Mouse (Mus musculus) hindbrain, embryonic 13.5 days (tissue): Measurements from ENCODE around the gene Pccb. TPM values are rescaled to one million over a fixed set of nuclear protein-coding genes. Genes with fewer than 3 reads are reported as not detected.
A peak's percentile ranks its signal among the peaks of the same experiment; 100 is the strongest.

Source experiments
- ATAC-seq: fragments of 200-750 bp; cut with Nextera tagmentation; 2 replicates; pipeline ENCODE4 v1.8.0; 2017; ENCODE audit warnings: moderate TSS enrichment; ENCODE audit not compliant: low FRiP score
- H3K27ac ChIP-seq: fragments of 300-500 bp; sonication (generic); 2 replicates; pipeline ENCODE4 v1.5.1; 2015; ENCODE audit warnings: inconsistent platforms, mild to moderate bottlenecking, moderate library complexity
- H3K27me3 ChIP-seq: fragments of 300-500 bp; sonication (generic); 2 replicates; pipeline ENCODE4 v1.6.1; 2015; ENCODE audit warnings: mild to moderate bottlenecking, inconsistent platforms
- H3K36me3 ChIP-seq: fragments of 300-500 bp; sonication (generic); 2 replicates; pipeline ENCODE4 v1.6.1; 2015; ENCODE audit warnings: mild to moderate bottlenecking, inconsistent platforms
- H3K4me1 ChIP-seq: fragments of 300-500 bp; sonication (generic); replicated peaks from 2 replicates; pipeline ENCODE4 v1.6.1; 2015; ENCODE audit warnings: inconsistent platforms
- H3K4me2 ChIP-seq: fragments of 300-500 bp; sonication (generic); 2 replicates; pipeline ENCODE4 v1.6.1; 2015; ENCODE audit warnings: inconsistent platforms, mild to moderate bottlenecking, moderate library complexity
- H3K4me3 ChIP-seq: fragments of 300-500 bp; sonication (generic); 2 replicates; pipeline ENCODE4 v1.5.1; 2015; ENCODE audit warnings: mild to moderate bottlenecking, inconsistent platforms
- H3K9ac ChIP-seq: fragments of 300-500 bp; sonication (generic); 2 replicates; pipeline ENCODE4 v1.6.1; 2015; ENCODE audit warnings: mild to moderate bottlenecking, inconsistent platforms
- H3K9me3 ChIP-seq: fragments of 300-500 bp; sonication (generic); 2 replicates; pipeline ENCODE4 v1.6.1; 2016; ENCODE audit warnings: inconsistent platforms
- WGBS: fragments of 180-500 bp; shearing (Covaris S2); methylation state at CpG from one replicate; pipeline ENCODE4 v1.1.7; 2015; 5-methylcytosine and 5-hydroxymethylcytosine counted together
- polyA plus RNA-seq: library from polyadenylated mRNA; unstranded; fragments of >200 nt; fragmentation: Nextera tagmentation; extraction: Ambion mirVana; gene quantifications from 2 replicates; pipeline ENCODE4 v1.2.1, GENCODE M21; 2015

Gene Pccb
- polyA plus RNA-seq, 1 experiment from 2014 or later = 22.1 TPM

DNA sequence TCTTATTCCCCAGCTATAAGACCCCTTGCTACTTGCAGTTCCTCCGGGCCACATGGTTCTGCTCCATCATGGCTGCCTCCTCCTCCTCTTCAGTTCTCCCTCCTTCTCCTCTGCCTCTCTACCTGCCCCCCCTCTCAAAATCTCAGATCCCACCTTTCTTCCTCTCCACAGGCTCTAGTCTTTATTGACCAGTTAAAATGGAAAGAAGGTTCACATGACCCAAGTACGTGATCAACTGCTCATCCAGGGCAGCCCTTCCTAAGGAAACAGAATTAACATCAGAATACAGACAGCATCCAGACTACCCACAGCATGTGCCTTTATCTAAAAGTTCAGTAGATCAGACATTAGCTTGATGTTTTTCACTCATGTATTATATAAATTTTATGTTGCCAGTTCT lies 65.2 kb downstream of the Pccb start:
- Histone ChIP-seq H3K4me3 (no peak overlapping the region), H3K27me3 (no peaks in the 10 kb centered on the region), H3K9me3 (no peaks in the 10 kb centered on the region), H3K36me3 (no peaks in the 10 kb centered on the region), H3K27ac (no peak overlapping the region), H3K4me1 (no peaks in the 10 kb centered on the region), H3K9ac (no peak overlapping the region), H3K4me2 (no peak overlapping the region)
- ATAC-seq = no peak
- 79% methylated on average over 2 of the region's 2 CpGs for WGBS

DNA sequence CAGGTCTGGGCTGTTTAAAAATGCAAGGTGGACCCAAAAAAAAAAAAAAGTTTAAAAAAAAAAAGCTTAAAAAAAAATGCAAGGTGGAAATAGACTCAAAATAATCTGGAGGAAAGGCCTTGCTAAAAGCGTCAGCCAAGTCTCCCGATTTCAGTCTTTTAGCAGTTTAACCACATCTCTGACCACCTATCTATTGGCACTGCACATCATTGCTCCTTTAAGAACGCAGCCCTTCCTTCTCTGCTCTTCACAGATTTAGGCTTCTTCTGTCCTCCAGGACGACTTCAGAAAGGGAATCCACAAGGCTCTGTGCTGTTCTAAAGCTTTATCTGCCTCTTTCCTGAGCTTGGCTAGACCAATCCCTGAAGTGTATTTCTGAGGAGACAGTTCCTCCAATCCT lies 70.6 kb downstream of the Pccb start:
- H3K4me3 ChIP-seq = no peak overlapping the region
- H3K9ac ChIP-seq = no peak overlapping the region
- 79% methylated on average over 4 of the region's 4 CpGs for WGBS
- H3K27me3 ChIP-seq = no peaks in the 10 kb centered on the region
- no peaks in the 10 kb centered on the region for H3K9me3 ChIP-seq
- no peak overlapping the region for H3K27ac ChIP-seq
- no peak for ATAC-seq
- peaks cover 6% of the 10 kb centered on the region for H3K4me1 ChIP-seq
- H3K4me2 ChIP-seq = no peak overlapping the region
- H3K36me3 ChIP-seq = peaks cover 8% of the 10 kb centered on the region; the same call in 1 of the 2 replicates

DNA sequence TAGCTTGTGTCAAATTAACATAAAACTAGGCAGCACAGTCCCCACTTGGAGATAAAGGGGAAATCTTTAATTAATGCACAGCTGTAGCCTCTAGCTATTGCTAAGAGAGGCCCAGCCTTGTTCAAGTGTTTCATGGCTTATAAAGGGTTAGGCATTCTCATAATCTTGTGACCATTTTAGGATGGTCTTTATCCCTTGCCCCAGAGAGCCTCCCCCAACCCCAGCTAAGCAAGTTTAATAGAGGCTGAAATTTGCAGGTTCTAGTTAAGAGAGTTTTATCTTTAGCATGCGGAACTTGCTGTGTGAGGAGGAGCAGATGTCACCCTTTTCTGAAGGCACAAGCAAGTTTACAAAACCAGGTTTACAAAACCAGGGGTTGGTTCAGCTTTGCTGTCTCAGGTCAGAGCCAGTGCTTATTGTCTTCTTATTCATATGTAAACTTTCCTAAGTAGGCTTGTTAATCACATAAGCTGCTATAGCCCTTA lies 71.2 kb downstream of the Pccb start:
- 55% methylated on average over 1 of the region's 1 CpGs for WGBS
- ATAC-seq = no peak
- Histone ChIP-seq H3K36me3 (peaks cover 14% of the 10 kb centered on the region; the same call in 1 of the 2 replicates), H3K27me3 (no peaks in the 10 kb centered on the region), H3K4me2 (no peak overlapping the region), H3K4me1 (peaks cover 6% of the 10 kb centered on the region), H3K9me3 (no peaks in the 10 kb centered on the region), H3K27ac (0 out of 2 replicates have a peak overlapping the region, but pooled peaks have one; percentile 10), H3K4me3 (no peak overlapping the region), H3K9ac (no peak overlapping the region)

DNA sequence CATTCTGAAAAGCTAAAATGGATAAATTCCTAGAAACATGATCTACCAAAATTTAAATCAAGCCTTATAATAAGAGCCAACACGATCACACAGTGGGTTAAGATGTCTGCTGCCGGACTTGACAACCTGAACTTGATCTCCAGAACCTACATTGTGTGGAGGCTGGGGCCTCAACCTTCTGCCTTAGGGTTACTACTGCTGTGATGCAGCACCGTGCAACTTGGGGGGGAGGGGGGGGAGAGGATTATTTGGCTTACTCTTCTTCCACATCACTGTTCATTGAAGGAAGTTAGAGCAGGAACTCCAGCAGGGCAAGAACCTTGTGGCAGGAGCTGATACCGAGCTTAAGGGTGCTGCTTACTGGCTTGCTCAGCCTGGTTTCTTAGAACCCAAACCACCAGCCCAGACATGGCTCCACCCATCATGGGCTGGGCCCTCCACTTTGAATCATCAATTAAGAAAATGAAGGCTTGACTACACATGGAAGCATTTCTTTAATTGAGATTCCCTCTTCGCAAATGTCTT lies 71.7 kb downstream of the Pccb start:
- ATAC-seq = no peak

DNA sequence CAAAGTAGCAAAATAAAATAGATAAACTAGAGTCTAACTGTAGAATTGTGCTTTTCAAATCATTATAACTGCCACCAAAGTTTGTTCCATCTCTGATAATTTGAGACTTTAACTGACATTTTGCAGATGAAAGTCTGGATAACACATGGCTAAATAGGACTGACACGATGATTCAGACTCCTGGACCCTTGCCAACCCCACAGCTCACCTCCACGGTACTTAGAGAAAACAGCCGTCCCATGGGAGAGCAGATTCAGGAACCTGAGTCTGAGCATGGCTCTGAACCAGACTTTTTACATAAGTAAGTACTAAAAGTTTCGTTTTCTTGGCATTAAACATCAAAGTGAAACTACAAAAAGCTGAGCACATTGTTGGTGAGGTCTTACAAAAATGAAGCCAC lies 83.2 kb downstream of the Pccb start:
- Histone ChIP-seq H3K9ac (no peak overlapping the region), H3K4me1 (0 out of 2 replicates have a peak, but pooled peaks cover 3% of the 10 kb centered on the region), H3K27me3 (no peaks in the 10 kb centered on the region), H3K27ac (no peak overlapping the region), H3K4me2 (no peak overlapping the region), H3K36me3 (peaks cover 34% of the 10 kb centered on the region), H3K4me3 (no peak overlapping the region), H3K9me3 (no peaks in the 10 kb centered on the region)
- 67% methylated on average over 4 of the region's 4 CpGs for WGBS
- no peak for ATAC-seq

More for the DNA sequence above, 71.7 kb downstream of the Pccb start:
- WGBS = 61% methylated on average over 5 of the region's 5 CpGs
- Histone ChIP-seq H3K36me3 (peaks cover 16% of the 10 kb centered on the region; the same call in 1 of the 2 replicates), H3K27me3 (no peaks in the 10 kb centered on the region), H3K4me1 (peaks cover 6% of the 10 kb centered on the region), H3K9ac (no peak overlapping the region), H3K27ac (no peak overlapping the region), H3K4me2 (no peak overlapping the region), H3K4me3 (no peak overlapping the region), H3K9me3 (no peaks in the 10 kb centered on the region)

- no peak for ATAC-seq
- H3K9ac ChIP-seq = no peak overlapping the region
- no peaks in the 10 kb centered on the region for H3K27me3 ChIP-seq
- H3K27ac ChIP-seq = no peak overlapping the region
- WGBS = 95% methylated on average over 5 of the region's 5 CpGs
- no peak overlapping the region for H3K4me2 ChIP-seq
- H3K9me3 ChIP-seq = no peaks in the 10 kb centered on the region
- peaks cover 21% of the 10 kb centered on the region for H3K36me3 ChIP-seq
- no peak overlapping the region for H3K4me3 ChIP-seq
- no peaks in the 10 kb centered on the region for H3K4me1 ChIP-seq
These were observed 89.9 kb downstream of the Pccb start for GRCm38 (mm10) chr9:100944677-100945365.

GRCm38 (mm10) chr9:100942042-100942441 lies 92.7 kb downstream of the Pccb start:
- peaks cover 13% of the 10 kb centered on the region for H3K36me3 ChIP-seq
- H3K27me3 ChIP-seq = no peaks in the 10 kb centered on the region
- peak overlapping the region; percentile 26; the same call in 1 of the 2 replicates for H3K27ac ChIP-seq
- no peaks in the 10 kb centered on the region for H3K9me3 ChIP-seq
- no peak for ATAC-seq
- H3K9ac ChIP-seq = no peak overlapping the region
- no peak overlapping the region for H3K4me2 ChIP-seq
- no peak overlapping the region for H3K4me3 ChIP-seq
- 47% methylated on average over 2 of the region's 2 CpGs for WGBS
- H3K4me1 ChIP-seq = no peaks in the 10 kb centered on the region

Other genes with a start within 250 kb of the Pccb start
- 5.4 and 6.6 TPM in 2 replicates for gene Msl2, start 39.2 kb upstream of the Pccb start, polyA plus RNA-seq
- 28.7 and 29.1 TPM in 2 replicates for gene Ppp2r3a, start 216.9 kb upstream of the Pccb start, polyA plus RNA-seq